Mouse (Mus musculus): ENCODE results near the gene Tmprss4.

Tmprss4 gene

DNA sequence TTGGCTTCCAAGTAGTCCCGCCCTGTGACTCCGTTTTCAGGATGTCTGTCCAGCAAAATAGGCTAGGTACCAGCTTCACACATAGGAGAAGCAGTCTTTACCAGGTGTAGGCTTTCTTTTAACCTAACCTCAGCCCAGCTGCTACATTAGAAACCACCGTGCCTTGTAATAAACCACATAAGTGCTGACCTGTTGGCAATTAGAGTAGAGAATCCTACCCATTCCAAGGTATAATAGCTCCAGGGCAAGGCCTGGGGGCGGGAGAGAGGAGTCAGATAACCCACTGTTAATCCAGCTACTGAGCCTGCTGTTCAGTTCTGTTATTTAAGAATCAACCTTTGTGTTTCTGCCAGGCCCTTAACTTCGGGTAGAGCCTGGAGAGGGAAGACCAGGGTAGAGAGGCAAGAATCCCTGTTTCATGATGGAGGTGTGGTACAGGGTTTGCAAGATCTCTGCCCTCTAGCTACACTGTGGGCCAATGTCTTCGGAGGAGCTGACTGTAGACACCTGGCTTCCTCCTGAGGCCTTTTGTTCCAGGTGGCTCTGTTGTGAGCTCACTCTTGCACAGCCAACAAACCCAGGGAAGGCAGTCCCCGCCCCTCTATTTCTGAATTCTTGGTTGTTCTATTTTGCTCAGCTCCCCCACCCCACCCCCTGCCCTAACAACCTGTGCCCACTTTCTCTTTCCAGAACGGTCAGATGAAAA lies 7.6 kb downstream of the Tmprss4 start:
- no peak for DNase-seq (ENCODE audit: low spot score)

DNA sequence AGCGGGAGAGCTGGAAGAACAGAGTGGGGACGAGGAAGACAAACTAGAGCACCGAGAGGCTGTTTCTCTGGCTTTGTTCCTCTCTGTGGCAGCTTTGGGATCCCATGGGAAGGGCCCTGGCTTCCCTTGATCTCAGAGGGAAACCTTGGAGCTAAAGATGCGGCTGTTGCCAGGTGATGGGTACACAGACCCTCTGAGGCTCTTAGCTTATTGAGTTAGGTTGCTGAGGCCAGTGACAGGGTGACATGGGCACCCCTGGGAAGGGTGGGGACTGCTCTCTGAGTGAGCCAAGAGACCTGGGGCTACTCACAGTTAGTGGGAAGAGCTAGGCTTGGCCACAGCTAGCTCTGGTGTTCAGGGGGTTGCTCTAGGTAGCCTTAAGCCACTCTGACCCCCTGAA lies 8.4 kb downstream of the Tmprss4 start:
- no peak for DNase-seq (ENCODE audit: low spot score)

DNA sequence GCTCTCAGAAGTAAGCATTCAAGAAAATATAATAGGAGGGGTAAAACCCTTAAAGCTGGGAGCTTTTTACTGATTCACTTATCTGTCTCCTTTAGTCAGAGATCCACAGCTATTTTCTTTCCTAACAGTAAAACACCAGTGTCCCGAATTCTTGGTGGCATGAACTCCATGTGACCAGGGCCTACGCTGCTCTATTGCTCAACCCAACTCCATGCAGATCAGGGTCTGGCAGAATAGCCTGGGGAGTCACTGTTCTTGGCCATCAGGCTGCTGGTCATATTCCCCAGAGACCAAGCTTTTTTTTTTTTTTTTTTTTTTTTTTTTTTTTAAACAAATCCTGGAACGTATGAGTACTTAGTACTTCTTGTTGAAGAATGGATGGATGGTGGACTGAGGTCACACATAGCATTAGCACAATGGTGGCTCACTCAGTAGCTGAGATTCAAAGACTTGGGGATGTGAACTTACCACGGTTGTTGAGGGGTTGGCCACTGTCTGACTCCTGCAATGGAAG lies 14.2 kb downstream of the Tmprss4 start:
- no peak for DNase-seq (ENCODE audit: low spot score)

DNA sequence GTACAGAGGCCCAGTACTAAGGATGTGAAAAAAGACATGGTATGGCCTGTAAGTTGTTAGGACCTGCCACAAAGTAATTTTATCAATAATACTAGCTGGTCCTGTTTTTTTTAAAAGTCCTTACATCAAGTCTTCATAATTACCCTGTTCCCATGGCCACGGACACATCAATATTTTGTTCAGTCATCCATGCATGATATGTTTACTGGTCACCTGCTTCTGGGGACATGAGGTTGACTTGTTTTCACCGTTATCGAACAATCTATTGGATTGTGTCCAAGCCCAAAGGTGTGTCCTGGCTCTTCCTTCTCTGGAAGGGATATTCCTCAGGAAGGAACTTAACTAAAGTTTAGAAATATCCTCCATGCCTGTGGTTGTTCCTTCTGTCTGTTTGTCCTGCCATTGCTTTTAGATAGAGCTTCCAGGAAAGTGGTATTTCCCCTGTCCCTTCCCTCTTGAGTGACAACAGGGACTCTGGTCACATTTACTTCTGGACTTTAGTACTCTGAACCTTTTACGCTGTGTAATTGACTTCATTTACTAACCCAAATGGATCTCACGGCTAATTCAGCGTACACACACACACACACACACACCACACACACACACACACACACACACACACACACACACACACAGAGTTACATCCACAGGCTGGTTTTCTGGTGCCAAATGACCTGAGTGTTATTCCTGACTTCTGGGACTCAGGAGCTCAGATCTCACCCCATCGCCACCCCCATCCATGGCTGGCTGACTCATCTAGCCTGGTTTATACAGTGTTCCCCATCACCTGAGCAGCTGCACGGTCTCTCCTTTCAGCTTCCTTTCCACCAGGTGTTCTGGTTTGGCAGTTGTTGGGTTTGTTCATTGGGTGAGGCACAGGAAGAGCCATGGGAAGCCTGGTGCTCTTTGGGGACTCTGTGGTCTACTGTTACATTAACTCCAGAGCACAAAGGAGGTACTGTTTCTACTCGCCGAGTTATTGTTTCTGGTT lies 15.0 kb downstream of the Tmprss4 start:
- DNase-seq (ENCODE audit: low spot score): no peak

- DNase-seq (ENCODE audit: low spot score): peak; percentile 74
Observed at GRCm38 (mm10) chr9:45185250-45185649, 18.6 kb downstream of the Tmprss4 start.

DNA sequence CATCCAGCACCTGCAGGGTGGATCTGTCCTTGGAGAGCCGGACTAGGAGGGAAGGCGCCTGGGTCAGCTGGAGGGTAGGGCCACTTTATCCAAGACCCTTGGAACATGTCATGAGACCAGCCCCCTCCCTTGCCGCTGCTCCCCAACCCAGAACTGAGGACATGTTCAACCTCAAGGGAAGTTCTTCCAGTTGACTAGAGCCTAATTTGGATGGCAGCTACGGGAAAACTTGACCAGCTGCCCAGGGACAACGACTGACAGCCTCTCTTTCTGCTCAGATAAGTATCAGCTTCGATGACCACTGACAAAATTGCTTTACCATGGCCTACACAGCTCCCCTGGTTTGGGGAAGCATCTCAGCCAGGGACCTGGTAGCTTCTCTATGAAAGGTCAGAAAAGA lies 20.6 kb downstream of the Tmprss4 start:
- DNase-seq (ENCODE audit: low spot score): no peak

DNA sequence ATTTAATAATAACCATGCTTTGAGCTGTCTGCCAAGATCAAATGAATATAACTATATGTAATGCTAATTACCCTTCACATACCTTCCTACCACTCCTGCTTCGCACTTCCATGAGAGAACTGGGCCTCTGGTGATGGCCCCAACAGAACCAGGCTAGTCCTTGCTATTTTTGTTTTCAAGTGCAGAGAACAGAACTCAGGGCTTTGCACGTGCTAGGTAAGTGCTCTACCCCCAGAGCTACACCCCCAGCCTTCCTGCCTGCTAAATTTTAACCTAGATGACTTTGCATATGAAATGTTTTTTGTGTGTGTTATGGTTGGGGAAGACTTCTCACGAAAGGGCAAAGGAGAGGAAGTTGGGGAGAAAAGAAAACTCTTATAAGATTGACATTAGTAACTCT lies 21.4 kb downstream of the Tmprss4 start:
- DNase-seq (ENCODE audit: low spot score): no peak

DNA sequence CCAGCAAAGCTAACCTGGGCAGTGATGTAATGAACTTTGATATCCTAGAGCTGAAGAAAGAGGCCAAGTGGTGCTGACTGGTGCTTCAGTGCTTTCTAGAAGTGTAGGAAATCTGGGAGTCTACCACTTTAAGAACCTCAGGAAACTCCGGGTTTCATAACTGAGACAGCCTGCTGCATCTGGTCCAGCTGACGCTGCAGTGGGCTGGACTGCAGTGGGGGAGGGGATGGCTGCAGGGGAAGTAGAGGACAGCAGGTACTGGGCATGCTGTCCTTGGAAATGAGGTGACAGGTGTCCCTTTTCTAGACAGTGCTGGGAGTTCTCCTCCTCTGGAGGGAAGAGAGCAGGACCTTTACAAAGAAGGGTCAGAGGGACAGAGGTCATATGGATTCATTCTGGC lies 22.1 kb downstream of the Tmprss4 start, which contains the start of gene BC049352:
TSS of gene BC049352 (plus strand) at position 238 of the 400 bp plus-strand sequence.
- DNase-seq (ENCODE audit: low spot score): no peak

DNA sequence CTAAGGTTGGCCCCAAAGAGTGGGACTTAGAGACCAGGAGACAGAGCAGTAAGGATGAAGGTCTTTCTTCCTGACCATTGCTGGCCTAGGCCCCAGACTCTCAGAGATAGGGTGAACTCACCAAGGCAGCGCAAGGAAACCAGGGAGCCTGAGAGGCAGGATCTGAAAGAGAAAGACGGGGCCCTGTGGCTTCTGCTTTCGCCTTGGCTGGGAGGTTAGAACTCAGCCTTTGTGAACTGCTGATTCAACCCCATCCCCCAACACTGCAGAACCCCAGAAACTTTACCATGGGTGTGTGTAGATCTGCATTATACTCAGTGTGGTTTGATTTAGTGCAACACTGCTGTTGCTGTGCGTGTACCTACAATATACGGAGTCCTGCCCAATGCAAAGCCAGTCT lies 24.6 kb downstream of the Tmprss4 start:
- DNase-seq (ENCODE audit: low spot score): no peak

- no peak for DNase-seq (ENCODE audit: low spot score)
Observed at GRCm38 (mm10) chr9:45173475-45173874, 30.4 kb downstream of the Tmprss4 start.

DNA sequence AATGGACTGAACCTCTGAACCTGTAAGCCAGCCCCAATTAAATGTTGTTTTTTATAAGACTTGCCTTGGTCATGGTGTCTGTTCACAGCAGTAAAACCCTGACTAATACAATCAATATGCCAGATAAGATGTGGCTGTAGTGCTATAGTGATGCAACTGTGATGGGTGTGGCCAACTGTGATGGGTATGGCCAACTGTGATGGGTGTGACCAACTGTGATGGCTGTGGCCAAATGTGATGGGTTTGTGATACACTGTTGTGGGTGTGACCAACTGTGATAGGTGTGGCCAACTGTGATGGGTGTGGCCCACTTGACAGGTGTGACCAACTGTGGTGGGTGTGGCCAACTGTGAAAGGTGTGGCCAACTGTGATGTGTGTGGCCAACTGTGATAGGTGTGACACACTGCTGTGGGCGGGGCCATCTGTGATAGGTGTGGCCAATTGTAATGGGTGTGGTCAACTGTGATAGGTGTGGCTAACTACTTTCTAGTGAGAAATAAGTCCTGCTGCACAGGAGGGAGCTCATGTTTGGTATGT lies 32.8 kb downstream of the Tmprss4 start:
- DNase-seq (ENCODE audit: low spot score): no peak

DNA sequence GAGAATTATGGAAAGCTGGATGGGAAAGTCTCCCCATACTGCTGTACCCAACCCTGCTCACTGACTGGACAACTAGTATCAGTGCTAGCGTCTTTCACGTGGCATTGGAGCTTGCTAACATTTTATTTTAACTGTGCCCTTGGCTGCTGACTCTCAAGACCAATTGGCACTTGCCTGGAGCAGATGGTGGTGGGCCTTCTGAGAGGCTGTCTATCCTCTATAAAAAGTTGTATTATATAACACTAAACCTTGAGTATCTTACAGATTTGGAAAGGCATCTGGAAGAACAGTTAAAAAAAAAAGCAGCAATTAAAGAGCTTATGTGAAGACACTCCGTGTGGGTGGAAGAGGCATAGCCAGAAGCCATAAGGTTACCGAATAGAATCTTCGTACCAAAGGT lies 33.7 kb downstream of the Tmprss4 start:
- no peak for DNase-seq (ENCODE audit: low spot score)

GRCm38 (mm10) chr9:45167903-45168302 lies 36.0 kb downstream of the Tmprss4 start:
- DNase-seq (ENCODE audit: low spot score): no peak

DNA sequence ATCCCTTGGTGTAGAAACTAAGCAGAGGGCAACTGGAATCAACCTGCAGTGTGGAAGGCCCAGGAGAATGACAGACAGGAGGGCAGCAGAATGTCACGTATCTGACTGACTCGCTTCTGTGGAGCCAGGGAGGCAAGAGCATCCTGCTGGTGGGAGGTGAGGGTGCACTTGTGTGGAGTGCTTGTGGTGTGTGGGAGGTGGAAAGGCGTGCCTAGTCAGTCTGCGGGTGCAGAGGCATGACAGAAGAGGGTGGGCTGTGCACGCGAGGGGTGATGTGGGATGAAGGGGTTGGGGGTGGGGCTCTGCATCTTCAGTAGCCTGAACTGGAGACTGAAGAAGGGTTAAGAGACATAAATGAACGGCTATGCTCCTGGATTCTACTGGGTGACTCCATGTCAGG lies 50.5 kb downstream of the Tmprss4 start:
- DNase-seq (ENCODE audit: low spot score): no peak

GRCm38 (mm10) chr9:45150933-45151332 lies 53.0 kb downstream of the Tmprss4 start:
- no peak for DNase-seq (ENCODE audit: low spot score)

GRCm38 (mm10) chr9:45146267-45146597 lies 57.7 kb downstream of the Tmprss4 start:
- DNase-seq (ENCODE audit: low spot score): no peak

GRCm38 (mm10) chr9:45145533-45146266 lies 58.2 kb downstream of the Tmprss4 start:
- no peak for DNase-seq (ENCODE audit: low spot score)

GRCm38 (mm10) chr9:45142686-45143085 lies 61.2 kb downstream of the Tmprss4 start:
- DNase-seq (ENCODE audit: low spot score): no peak

DNA sequence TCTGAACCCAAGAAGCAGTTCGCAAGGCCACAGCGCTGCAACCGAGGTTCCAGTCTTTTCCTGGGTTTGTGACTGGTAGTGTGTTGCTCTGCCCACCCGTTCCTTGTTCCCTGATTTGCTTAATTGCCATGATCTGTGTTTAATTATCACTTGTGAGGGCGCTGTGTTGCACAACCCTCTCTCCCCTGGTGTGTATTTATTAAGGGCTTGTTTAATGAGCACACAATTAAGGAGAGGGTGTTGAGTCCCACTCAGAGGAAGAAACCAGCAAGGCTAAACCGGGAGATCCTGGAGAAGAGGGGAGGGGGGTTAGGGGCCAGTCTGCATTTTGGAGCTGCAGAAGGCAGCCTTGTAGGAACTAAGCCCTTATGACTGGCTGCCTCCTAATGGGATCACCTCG lies 62.9 kb downstream of the Tmprss4 start:
- DNase-seq (ENCODE audit: low spot score): no peak

GRCm38 (mm10) chr9:45139082-45139481 lies 64.8 kb downstream of the Tmprss4 start:
- no peak for DNase-seq (ENCODE audit: low spot score)

- no peak for DNase-seq (ENCODE audit: low spot score)
Observed at GRCm38 (mm10) chr9:45138191-45139032, 65.5 kb downstream of the Tmprss4 start, which contains the start of gene Scn4b. Scn4b (plus strand) TSS chr9:45138395.
